Mouse (Mus musculus): ENCODE data around the gene Cd59b. TPM values are rescaled to one million over a fixed set of nuclear protein-coding genes. Genes with fewer than 3 reads are reported as not detected.
"Not testable (repeated sequence)": the region's sequence is repeated elsewhere in the genome, so short reads cannot be mapped to it uniquely, and the experiment has no call there.

Gene Cd59b
- polyA plus RNA-seq, 1 experiment from 2014 or later = 7.3 TPM

DNA sequence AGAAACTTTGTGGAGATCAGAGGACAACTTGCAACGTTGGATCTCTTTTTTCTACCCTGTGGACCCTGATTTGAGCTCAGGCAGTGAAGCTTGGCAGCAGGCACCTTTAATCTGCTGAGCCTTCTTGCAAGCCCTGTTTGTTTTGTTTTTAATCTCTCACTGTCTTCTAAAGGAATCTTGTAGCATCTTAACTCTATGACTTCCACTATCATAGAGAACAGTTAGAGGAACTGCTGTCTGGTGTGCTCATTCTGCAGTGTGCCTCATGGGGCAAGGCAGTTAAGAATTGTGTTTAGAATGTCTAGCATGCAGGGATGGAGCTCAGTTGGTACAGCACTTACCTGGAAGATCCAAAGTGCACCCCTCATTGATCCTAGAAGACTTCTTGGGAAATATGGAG is 30.3 kb downstream of the Cd59b start:
- Histone ChIP-seq H3K36me3 (no peaks in the 10 kb centered on the region), H3K4me3 (replicated peaks) (no peak overlapping the region), H3K9me3 (replicated peaks) (no peaks in the 10 kb centered on the region), H3K9ac (no peak overlapping the region), H3K4me1 (peaks cover 16% of the 10 kb centered on the region; the same call in 1 of the 2 replicates), H3K4me2 (no peak overlapping the region), H3K27ac (no peak overlapping the region), H3K27me3 (no peaks in the 10 kb centered on the region)
- no peak for ATAC-seq (replicated peaks; ENCODE audit: low FRiP score)
- WGBS = 64% methylated on average over 1 of the region's 1 CpGs

DNA sequence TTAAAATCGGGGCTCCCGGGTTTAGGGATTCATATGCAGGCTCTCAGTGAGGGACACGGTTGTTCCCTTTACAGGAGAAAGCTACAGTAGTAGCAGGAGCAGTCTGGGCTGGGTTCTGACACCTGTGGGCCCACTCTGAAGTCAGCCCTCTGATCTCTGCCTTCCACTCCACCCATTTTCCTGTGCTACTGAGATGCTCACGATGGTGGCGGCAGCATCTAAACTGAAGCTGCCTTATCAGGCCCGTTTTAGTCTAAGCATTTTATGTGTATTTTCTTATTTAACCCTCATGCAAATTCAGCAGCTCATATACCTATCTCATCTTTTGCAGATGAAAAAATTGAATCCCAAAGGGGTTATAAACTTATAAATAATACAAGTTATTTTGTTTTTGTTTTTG is 35.2 kb downstream of the Cd59b start:
- H3K27ac ChIP-seq = no peak overlapping the region
- no peaks in the 10 kb centered on the region for H3K36me3 ChIP-seq
- no peaks in the 10 kb centered on the region for H3K4me1 ChIP-seq
- no peak overlapping the region for H3K9ac ChIP-seq
- WGBS = 78% methylated on average over 6 of the region's 6 CpGs
- no peaks in the 10 kb centered on the region for H3K9me3 ChIP-seq (replicated peaks)
- no peak overlapping the region for H3K4me3 ChIP-seq (replicated peaks)
- H3K27me3 ChIP-seq = no peaks in the 10 kb centered on the region
- ATAC-seq (replicated peaks; ENCODE audit: low FRiP score) = no peak
- H3K4me2 ChIP-seq = no peak overlapping the region

DNA sequence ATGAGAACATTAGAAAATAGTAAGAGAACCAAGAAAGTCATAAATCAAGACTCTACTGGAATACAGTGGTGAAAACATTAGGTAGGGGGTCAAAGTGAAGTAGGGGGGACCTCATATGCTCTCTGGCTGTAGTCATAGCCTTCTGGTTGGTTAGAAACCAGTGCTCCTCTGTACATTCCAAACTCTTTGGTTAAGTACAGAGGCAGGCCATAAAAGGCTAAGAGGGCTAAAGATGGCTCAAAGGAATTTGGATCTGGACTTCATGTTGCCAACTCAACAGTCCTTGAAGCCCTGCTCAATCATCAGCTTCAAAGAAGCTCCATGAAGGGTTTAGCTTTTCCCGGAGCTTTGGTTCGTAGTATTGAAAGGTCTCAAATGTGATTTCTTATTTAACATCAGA is 39.4 kb downstream of the Cd59b start:
- not testable (repeated sequence) for H3K9ac ChIP-seq; ATAC-seq (replicated peaks; ENCODE audit: low FRiP score); H3K4me2 ChIP-seq; H3K27me3 ChIP-seq; H3K4me1 ChIP-seq; H3K4me3 ChIP-seq (replicated peaks); H3K36me3 ChIP-seq; H3K9me3 ChIP-seq (replicated peaks); H3K27ac ChIP-seq
- 82% methylated on average over 2 of the region's 2 CpGs for WGBS

DNA sequence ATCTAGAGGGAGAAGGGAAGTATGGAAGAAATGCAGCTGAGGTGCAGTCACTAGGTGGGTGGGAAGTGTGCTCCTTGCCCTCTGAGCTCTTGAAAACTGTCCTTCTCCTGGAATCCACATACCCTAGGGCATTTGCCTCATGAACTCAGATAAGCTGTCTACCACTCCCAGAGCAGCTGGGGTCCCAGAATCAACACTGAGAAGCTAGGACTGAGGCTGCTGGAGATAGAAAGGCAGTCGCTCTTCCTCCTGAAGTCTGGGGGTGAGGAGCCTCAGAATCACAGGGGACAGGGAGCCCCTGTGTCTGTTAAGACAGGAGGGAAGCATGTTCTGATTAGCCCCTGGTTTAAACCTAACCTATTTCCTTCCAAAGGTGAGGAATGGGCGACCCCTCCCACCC is 39.9 kb downstream of the Cd59b start:
- no peak overlapping the region for H3K4me2 ChIP-seq
- no peaks in the 10 kb centered on the region for H3K27me3 ChIP-seq
- H3K36me3 ChIP-seq = no peaks in the 10 kb centered on the region
- no peak overlapping the region for H3K27ac ChIP-seq
- no peaks in the 10 kb centered on the region for H3K9me3 ChIP-seq (replicated peaks)
- no peaks in the 10 kb centered on the region for H3K4me1 ChIP-seq
- WGBS = 71% methylated on average over 2 of the region's 2 CpGs
- ATAC-seq (replicated peaks; ENCODE audit: low FRiP score) = no peak
- no peak overlapping the region for H3K4me3 ChIP-seq (replicated peaks)
- H3K9ac ChIP-seq = no peak overlapping the region

DNA sequence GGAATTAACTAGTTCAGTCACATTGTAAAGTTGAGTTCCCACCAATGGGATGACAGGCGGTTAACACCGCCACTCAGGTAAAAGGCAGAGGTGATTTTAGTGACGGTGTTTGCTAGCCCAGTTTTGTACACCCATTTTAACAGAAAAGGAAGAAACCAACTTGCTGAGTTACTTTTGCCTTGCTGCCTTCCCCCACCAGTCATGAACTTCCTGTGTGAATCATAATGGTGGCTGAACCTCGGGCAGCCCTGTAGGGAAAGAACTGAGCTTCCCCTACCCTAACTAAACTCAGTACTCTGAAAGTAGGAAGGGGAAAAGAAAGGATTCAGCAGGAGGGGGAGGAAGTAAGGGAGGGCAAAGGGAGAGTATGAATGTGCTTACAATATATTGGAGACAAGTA is 40.4 kb downstream of the Cd59b start:
- Histone ChIP-seq H3K9me3 (replicated peaks) (no peaks in the 10 kb centered on the region), H3K4me2 (no peak overlapping the region), H3K36me3 (no peaks in the 10 kb centered on the region), H3K27ac (no peak overlapping the region), H3K27me3 (no peaks in the 10 kb centered on the region), H3K4me1 (no peaks in the 10 kb centered on the region), H3K4me3 (replicated peaks) (no peak overlapping the region), H3K9ac (no peak overlapping the region)
- ATAC-seq (replicated peaks; ENCODE audit: low FRiP score) = no peak
- WGBS = 72% methylated on average over 4 of the region's 4 CpGs

DNA sequence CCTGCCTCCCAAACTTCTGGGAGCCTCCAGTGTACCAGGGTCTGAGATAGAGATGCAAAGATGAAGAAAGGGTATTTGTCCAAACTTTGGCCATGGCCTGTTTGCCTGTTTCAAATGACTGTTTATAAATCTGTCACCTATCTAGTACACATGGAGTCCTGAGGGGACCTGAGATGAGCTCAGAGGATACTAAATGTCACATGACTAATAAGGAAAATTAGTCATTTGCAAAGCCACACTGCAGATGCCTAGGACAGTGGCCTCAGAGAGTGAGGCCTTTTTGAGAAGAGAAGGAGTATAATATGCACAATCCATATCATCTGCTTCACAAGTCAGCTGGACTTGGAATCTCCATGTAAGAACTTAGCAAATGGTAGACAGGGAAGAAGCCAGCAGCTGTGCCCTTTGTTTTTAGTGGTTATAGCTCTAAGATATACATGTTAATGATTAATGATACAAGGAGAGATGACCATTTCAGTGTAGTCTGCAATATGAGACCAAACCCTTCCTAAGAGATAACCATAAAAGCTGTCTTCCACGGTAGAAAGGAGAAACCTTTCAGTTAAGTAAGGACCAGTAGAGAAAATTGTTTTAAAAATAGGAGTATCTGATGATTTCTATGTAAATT is 41.6 kb downstream of the Cd59b start:
- not testable (repeated sequence) for ATAC-seq (replicated peaks; ENCODE audit: low FRiP score); H3K36me3 ChIP-seq; H3K4me3 ChIP-seq (replicated peaks); H3K9me3 ChIP-seq (replicated peaks); H3K4me1 ChIP-seq; H3K27ac ChIP-seq; H3K4me2 ChIP-seq; H3K9ac ChIP-seq; H3K27me3 ChIP-seq
- no CpG with 5 or more reads among the region's 1 CpGs for WGBS

DNA sequence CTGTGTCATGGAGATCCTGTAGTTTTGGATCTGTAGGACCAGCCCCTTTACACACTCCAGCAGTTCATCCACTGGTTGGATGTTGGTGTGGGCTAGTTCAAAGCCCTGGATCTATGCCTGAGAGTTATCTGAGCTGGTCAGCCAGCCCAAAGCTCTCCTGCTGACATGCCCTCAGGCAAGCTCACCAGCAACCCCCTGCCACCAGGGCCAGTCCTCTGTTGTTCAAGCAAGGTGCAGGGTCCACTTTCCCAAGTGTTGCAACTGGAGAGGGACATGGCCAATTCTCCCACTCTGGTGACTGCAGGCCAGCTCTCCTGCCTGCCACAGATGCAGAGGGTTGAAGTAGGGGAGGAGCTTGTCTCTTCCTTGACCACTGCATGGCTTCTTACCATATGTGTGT is 43.9 kb downstream of the Cd59b start:
- H3K27ac ChIP-seq; ATAC-seq (replicated peaks; ENCODE audit: low FRiP score); H3K9ac ChIP-seq: not testable (repeated sequence)

DNA sequence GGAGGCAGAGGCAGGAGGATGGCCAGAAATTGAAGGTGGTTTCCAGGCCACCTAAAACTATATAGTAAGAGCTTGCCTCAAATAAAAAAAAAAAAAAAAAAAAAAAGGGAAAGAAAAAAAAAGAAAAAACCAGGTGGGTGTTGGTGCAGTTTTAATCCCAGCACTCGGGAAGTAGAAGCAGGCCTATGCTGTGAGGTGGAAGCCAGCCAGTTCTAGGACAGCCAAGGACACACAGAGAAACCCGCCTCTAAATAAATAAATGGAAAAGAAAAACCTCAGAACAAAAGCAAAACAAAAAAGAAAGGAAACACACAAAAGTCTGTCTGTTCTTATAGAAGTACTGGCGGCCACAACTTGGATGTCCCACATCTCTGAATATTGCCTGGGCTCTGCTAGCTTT is 45.2 kb downstream of the Cd59b start:
- Histone ChIP-seq H3K4me1 (no peaks in the 10 kb centered on the region), H3K27ac (no peak overlapping the region), H3K36me3 (no peaks in the 10 kb centered on the region), H3K9ac (no peak overlapping the region), H3K9me3 (replicated peaks) (no peaks in the 10 kb centered on the region), H3K27me3 (no peaks in the 10 kb centered on the region), H3K4me2 (no peak overlapping the region), H3K4me3 (replicated peaks) (no peak overlapping the region)
- WGBS = 90% methylated on average over 3 of the region's 3 CpGs
- ATAC-seq (replicated peaks; ENCODE audit: low FRiP score) = no peak

More for the DNA sequence above, 43.9 kb downstream of the Cd59b start:
- not testable (repeated sequence) for H3K4me3 ChIP-seq (replicated peaks); H3K4me2 ChIP-seq; H3K9me3 ChIP-seq (replicated peaks); H3K27me3 ChIP-seq; H3K36me3 ChIP-seq; H3K4me1 ChIP-seq

DNA sequence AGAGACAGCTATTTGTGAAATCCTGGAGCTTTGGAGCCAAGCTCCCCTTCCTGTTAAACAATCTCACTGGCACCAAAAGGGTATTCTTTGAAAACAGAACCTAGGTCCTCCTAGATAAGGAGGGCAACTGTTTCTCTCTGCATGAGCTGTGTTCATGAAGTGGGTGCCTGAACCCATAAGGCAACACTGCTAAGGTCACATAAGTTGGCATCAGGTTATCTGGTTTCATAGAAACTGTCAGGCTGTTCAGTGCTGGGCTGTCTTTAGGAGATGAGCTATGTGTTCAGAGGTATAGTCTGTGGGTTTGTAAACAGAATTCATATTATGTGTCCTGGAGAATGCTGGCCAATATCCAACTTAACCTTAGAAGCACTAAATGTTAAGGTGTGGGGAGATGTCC is 47.5 kb downstream of the Cd59b start:
- H3K4me1 ChIP-seq; H3K36me3 ChIP-seq; H3K4me2 ChIP-seq; H3K27me3 ChIP-seq; H3K4me3 ChIP-seq (replicated peaks); ATAC-seq (replicated peaks; ENCODE audit: low FRiP score); H3K9me3 ChIP-seq (replicated peaks); H3K9ac ChIP-seq; H3K27ac ChIP-seq: not testable (repeated sequence)

DNA sequence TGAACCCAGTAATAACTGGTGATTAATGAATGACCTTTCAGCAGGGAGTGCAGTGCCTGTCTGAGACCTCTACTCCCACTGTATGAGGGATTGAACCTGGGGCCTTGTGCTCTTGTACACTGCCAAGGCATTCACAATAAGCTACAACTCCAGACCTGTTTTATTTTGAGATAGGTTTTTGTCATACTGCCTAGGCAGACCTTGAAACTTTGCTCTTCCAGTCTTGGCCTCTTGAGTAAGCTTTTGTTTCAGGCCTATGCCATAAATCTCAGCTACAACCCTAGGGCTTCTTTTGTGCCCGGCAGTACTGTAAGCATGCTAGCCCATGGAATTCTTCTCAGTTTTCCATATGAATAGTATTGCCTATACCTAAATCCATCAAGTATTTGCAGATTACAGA is 49.4 kb downstream of the Cd59b start:
- Histone ChIP-seq H3K27me3 (peaks cover 15% of the 10 kb centered on the region), H3K4me3 (replicated peaks) (no peak overlapping the region), H3K4me1 (peaks cover 18% of the 10 kb centered on the region), H3K36me3 (no peaks in the 10 kb centered on the region), H3K27ac (no peak overlapping the region), H3K4me2 (no peak overlapping the region), H3K9me3 (replicated peaks) (no peaks in the 10 kb centered on the region), H3K9ac (no peak overlapping the region)
- 23% methylated on average over 1 of the region's 1 CpGs for WGBS
- ATAC-seq (replicated peaks; ENCODE audit: low FRiP score) = no peak

DNA sequence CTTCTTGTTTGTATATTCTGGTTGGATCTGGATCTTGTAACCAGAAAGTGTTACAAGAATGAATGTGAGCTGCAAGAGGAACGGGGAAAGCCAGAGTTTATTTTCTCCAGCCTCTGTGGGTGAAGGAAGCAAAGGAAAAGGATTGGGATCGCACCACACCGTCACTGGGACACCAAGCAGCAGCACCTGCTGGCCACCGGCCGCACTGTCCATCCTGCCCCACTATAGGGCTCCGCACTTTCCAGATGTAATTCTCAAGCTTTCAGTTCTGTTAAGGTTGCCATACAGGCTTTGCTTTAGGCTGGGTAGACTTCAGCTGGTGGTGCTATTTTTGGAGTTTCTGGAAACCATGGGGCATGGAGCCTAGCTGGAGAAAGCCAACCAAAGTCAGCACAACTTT is 50.7 kb downstream of the Cd59b start:
- no peaks in the 10 kb centered on the region for H3K36me3 ChIP-seq
- peaks cover 22% of the 10 kb centered on the region for H3K27me3 ChIP-seq
- ATAC-seq (replicated peaks; ENCODE audit: low FRiP score) = no peak
- no peak overlapping the region for H3K9ac ChIP-seq
- no peak overlapping the region for H3K4me2 ChIP-seq
- H3K4me3 ChIP-seq (replicated peaks) = no peak overlapping the region
- WGBS = 57% methylated on average over 6 of the region's 6 CpGs
- H3K4me1 ChIP-seq = peaks cover 18% of the 10 kb centered on the region
- H3K9me3 ChIP-seq (replicated peaks) = no peaks in the 10 kb centered on the region
- no peak overlapping the region for H3K27ac ChIP-seq

DNA sequence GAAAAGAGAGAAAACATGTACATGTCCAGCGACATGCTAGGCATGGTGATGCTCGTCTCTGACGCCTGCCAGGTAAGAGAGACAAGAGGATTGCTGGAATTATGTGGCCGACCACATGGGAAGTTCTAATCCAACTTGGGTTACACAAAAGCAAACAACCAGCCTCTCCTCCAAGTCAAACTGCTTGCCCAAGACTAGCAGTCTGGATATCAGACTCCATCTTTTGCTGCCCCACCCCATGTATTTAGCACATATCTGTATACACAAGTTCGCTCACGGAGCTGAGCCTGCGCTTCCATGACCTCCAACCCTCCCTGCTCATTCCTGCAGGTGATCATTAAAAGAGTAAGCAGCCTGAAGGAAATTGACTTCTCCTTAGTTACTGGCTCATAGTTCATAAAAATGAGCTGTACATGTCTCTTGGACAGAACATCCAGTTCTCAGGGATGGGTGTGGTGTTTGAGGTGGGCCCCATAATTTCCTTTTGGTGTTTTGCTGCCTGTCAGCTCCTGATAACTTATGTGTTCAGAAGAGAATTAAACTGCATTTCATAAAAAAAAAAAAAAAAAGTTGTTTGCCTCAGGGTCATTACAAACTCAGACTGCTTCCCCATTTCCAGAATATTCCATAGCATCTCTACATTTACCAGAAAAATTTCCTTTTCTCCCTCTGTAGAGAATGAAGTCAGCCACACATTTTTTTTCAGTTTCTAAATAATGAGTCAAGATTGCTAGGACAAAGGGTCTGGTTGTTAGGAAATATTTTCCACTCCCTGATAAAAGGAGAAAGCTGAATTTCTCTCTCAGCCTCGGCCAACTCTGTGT is 52.2 kb downstream of the Cd59b start:
- 72% methylated on average over 8 of the region's 8 CpGs for WGBS
- H3K27ac ChIP-seq = peak overlapping the region; percentile 64; the same call in 1 of the 2 replicates
- H3K27me3 ChIP-seq = peaks cover 35% of the 10 kb centered on the region
- peaks cover 18% of the 10 kb centered on the region for H3K4me1 ChIP-seq
- H3K4me2 ChIP-seq = peak overlapping the region; percentile 95
- H3K9ac ChIP-seq = peak overlapping the region; percentile 57; the same call in 1 of the 2 replicates
- H3K36me3 ChIP-seq = no peaks in the 10 kb centered on the region
- H3K9me3 ChIP-seq (replicated peaks) = no peaks in the 10 kb centered on the region
- H3K4me3 ChIP-seq (replicated peaks) = peak overlapping the region; percentile 71
- no peak for ATAC-seq (replicated peaks; ENCODE audit: low FRiP score)
